Mouse (Mus musculus) B cell, adult 2 months (primary cell): ENCODE data around the gene Ddx25.

Experiments used
- DNase-seq, 2 experiments: peaks; one replicate each; pipeline ENCODE4 v3.0.0; 2022

Ddx25 gene

DNA sequence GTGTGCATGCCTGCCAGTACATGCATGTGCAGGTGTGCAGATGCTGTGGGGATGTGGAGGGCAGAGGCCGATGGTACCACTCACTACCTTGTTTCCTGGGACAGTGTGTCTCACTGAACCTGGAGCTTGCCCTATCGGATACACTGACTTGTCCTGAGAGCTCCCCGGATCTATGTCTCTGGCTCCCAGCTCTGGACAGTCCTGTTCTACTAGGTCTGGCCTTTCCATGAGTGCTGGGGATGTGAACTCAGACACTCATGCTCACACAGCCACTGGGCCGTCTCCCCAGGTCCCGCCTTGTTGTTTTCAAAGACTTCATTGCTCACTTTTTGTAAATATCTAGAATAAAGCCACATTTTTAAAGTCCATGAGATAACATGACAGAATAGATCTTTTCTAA, 17.3 kb downstream of the Ddx25 start:
- DNase-seq, result no peak

DNA sequence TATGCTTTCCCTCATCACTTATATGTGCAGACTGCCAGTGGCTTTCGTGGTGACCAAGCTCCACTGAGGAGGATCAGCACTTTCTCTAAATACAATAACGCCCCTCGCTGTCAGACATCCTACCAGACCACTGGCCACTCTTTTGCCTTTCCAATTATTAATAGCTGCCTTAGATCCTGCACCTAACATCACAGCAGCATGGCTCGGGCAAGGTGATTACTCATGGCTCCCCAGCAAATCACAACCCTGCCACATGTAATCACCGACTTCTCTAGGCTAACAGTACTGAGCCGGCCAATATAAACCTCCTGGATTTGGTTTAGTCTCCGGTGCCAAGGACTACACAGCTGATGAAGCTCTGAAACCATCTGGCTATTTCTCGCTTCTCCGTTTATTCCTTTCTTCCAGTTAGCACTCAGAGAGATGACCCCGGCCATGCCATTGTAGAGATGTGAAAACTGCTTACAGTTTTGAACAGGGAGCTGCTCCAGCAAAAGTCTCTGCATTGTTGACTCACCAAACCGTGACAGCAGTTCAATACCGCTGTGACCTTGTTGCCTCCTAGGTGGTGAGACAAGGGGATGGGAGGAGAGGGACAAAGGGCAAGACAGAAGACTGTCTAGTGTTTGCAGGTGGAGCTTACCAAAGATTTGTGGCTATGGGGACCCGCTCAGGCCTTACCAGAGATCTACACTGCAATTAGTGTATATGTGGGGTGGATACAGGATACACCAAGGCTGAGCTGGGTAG, 19.2 kb downstream of the Ddx25 start:
- no peak for DNase-seq

DNA sequence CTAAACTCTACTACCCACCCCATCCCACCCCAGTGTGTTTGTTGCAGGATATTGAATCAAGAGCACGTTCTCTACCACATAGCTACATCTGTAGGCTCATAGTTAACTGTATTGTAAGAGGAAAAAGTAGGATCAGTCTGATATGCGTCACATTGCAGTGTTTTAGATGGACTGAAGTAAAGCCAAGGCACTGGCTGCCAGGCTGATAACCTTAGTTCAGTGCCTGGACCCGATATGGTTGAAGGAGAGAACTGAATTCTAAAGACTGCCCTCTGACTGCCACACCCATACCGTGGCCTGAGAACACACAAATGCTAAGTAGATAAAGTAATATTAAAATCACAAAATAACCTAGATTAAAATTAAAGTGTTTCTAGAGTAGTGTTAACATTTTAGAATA, 22.5 kb downstream of the Ddx25 start:
- DNase-seq, result no peak

DNA sequence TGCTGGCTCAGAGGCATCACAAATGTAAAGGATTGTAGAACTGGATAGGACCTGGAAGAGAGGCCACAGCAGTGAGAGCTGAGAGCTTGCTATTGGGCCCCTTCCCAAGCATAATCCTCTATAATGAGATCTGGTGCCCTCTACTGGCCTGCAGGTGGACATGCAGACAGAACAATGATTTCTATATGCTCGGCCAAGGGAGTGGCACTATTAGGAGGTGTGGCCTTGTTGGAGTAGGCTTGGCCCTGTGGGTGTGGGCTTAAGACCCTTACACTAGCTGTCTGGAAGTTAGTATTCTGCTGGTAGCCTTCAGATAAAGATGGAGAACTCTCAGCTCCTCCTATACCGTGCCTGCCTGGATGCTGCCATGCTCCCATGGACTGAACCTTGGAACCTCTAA, 23.2 kb downstream of the Ddx25 start:
- DNase-seq, result peak; percentile 68 to 73

DNA sequence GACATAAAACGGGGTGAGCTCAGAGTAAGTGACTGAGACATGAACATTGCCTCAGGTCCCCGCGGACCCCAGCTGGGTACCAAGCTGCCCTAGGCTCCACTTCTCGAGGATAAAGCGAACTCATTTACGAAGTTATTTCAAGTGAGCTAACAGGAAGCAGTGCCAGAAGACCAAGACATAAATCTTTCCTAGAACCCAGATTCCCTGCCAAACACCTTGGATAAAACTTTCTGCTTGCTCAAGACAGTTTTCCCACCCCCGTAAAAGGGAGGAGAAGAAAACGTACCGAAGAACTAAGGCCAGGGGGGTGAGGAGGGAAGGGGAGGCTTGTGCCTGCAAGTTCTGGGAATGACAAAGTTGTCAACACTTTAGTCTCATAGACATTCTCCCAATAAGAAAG, 25.1 kb downstream of the Ddx25 start:
- DNase-seq, result no peak

DNA sequence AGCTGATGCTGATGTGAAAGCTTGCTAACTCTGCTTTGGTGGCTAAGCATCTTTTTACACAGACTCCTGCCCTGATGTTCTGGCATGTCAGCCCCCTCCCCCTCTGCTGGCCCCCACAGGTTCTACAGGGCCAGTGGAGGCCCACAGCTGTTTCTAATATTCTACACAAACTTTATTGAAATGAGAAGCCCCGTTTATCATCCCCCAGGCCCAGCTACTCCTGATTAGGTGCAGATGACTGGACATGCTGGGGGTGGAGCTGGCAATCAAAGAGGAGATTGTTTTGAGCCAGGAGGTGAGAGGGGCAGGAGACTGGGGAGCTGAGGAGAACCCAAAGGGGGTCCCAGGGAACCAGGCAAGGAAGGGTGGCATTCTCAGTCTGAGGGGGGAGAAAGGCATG, 28.5 kb downstream of the Ddx25 start:
- DNase-seq, result no peak

DNA sequence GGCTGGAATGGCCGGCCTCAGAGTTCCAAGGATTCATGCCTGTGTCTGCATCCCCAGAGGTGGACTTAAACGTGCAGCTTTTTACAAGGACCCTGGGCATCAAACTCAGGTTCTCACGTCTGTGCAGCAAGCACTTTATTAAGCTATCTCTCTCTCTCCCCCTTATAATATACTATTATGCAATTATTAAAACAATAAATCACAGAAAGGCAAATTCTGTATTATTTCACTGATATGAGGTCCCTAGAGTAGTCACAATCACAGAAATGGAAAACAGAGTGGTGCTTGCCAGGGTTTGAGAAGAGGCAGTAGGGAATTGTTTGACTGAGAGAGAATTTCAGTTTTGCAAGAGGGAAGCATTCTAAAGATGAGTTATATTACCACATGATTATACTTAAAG, 29.2 kb downstream of the Ddx25 start:
- no peak for DNase-seq

DNA sequence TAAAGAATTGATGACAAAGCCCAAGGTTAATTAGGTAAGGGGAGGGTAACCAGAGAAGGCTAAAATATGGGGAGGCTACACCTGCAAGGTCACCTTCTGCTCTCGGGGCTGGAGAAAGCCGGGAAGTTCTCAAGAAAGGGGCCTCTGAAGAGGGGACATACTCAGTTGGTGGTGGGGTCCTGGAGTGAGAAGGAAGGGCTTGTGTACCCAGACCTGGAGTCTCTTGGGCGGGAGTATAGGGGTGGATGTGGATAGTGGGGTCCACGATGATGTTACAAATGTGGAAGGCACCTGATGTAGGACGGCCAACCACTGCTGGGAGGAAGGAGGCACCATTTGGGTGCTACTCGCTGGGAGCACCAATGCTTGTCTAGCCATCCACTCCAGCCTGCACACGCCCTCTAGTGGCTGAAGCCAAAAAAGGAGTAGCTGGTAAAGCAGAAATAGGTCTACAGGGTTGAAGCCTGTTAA, 34.4 kb downstream of the Ddx25 start:
- peak; percentile 63 to 68 for DNase-seq

DNA sequence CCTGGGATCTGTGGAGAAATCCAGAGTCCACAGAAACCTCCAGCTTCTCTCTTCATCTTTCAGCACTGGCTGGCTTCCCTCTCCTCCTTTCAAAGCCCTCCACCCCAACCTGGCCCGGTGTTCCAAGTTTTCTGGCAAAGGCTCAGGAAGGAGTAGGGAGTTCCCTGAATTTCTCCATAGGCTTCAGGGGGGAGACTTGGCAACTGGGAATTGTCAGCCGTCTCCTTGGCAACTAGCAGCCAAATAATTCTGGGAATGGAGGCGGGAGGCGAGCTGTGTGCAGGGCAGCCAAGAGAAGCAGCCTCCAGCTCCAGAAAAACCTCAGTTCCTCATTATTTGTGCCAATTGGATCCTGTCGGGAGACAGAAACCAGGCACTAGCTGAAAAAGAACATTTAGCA, 34.8 kb downstream of the Ddx25 start:
- no peak for DNase-seq

DNA sequence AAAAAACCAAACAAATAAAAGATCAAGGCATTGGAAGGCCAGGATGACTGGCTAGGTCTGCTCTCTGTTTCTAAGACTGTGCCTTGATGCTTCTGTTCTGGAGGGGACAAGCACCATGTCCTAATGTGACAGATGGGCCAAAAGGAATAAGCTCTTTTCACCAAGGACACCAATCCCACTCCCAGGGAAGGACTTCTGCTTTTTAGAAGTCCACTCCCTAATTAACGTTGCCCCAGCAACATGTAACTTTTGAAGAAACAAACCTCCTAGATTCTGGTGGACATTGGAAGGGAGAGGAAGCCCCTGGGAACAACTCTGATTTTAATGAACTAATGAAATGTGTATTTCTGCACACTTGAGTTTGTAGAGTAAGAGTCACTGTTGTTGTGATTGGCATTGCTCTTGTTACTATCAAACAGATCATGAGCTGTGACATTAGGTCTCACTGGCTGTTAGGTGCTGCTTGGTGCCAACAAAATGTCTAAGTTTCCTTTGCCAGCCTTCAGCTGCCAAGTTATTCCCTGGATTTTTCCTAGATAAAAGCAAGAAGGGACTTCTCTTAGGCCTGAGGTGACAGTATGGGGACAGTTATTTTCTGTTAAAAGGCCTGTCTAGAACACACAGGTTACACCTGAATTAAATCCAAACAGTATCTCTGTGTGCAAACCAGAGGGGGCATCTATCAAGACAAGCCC, 35.4 kb downstream of the Ddx25 start:
- DNase-seq, result no peak

DNA sequence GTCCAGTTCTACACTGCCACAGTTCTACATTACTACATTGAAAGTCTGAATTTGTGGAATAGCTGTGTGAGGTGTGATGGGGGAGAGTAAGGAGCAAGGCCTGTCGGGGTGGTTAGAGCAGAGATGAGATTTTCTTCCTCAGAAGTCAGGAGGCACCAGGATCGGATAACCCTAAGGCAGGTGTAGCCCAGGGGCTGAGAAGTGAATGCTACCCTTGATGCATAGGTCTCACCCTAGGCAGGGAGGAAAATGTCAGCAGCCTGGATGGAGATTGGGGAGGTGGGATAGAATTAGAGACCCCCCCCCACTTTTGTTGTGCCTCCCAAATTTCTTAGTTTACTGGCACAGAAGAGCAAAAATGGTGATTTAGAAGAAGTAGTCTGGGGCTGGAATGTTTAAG, 36.1 kb downstream of the Ddx25 start:
- no peak for DNase-seq

DNA sequence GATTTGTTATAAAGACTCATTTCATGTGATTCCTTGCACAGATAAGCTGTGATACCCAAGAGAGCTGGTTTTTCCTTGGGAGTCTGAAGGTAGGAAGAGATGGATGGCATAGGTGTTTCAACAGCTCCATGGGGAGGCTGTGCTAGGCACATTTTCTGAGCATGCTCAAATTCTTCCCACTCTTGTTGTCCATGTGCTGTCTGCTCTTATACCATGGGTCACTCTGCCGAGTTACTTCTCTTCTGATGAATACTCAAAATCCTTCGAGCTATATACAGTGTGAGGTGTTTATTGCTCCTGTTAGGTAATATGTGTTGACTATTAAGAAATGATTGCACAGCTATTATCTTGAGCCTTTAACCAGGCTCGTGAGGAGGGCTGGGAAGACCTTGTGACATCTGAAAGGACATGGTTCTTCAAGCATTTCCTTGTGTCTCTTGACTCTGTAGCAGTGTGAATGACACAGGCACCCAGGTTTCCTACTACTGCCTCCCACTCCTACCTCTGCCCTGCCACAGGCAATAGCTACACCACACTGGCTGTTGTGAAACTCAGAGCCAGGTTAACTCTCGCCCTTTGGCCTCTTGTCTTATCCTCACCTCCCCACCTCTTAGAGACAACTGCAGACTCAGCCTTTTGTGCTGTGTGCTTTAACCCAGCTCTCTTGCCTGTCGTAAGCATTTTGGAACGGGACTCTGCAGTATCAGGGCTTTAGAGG, 37.5 kb downstream of the Ddx25 start:
- no peak for DNase-seq

DNA sequence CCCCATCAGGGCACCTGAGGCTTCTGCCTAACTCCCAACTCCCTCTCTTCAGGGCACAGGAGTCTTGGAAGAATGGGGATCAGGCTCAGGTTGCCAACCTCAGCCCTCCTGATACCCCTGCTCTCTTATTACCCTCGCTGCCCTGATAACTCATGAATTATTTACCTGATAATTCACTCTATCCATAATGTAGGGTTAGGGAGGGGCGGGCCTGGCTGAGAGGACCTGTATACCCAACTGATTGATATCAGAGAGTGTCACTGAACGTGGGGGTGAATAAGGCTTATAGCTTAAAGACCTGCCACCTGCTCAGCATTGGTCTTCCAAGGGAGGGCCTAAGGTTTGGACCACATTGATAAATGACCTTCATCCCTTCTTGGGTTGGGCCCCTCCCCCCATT, 40.2 kb downstream of the Ddx25 start, which contains the start of gene Gm1113:
Gm1113 (minus strand) TSS at position 101 of the 400 bp plus-strand sequence.
- no peak for DNase-seq

DNA sequence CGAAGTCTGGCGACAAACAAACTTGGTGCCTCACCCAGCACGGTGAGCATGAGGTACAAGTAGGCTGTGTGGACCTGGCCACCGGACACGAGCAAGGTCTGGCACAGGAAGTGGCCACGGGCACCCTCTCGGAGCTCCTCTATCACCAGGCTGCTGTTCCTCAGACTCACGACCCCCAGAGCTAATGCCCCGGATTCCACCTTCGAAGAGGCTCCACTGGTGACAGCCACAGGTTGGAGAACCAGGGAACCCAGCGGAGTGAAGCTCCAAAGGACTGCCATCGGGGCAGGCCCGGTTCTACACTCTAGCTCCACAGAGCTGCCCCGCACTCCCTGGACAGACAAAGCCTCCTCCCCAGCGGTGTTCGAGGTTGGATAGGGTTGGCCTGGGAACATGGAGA, 41.6 kb downstream of the Ddx25 start:
- no peak for DNase-seq

DNA sequence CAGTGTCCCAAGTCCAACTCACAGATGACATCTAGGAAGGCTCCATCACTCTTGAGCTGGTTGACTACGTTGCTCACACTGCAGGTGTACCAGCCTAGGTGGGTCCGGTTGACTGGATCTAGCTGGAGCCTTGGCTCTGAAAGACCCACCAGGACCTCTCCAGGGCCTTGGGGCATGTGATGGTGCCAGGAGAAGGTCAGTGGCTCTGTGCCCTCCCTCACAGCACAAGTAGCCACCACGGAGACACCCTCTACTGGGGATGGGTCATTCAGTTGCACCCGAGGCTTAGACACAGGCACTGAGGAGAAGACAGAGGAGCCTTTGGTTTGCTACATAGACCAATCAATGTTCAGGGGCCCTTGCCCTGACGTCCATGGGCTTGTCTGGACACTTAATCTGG, 42.1 kb downstream of the Ddx25 start:
- DNase-seq, result no peak

DNA sequence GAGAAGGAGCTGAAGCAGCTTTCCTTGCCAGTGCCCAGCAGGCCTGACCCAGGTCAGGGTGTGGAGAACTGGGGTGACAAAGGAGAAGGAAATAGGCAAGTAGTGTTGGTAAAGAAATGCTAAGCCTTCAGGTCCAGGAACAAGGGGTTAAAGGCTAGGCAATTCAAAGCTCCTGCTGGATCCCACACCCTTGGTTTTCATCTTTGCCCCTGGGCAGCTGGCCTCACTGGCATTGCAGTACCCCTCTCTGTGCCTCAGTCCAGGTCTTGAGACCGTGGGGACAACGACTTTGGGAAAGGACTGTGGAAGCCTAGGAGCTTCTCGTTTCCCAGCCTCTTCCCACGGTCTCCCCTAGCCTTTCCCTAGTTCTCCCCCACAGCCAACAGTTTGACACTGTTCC, 44.4 kb downstream of the Ddx25 start:
- DNase-seq, result no peak

DNA sequence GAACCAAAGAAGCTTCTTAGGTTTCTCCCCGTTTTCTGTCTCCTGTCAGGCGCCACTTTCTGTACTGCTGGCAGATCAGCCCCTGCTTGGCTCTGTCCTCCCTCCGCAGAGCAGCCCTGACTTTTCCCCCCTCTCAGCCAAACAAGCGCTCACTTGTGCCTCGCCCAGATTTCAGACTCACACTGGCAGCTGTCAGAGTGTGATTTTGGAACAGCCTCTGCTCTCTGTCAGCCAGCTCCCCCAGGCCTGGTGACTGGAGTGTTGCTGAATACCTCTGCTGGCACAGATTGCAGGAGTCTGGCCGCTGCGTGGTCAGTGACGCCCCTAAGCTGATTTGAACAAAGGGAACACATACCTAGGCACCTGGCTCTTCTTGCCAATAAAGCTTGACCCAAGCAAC, 50.1 kb downstream of the Ddx25 start:
- DNase-seq, result no peak

DNA sequence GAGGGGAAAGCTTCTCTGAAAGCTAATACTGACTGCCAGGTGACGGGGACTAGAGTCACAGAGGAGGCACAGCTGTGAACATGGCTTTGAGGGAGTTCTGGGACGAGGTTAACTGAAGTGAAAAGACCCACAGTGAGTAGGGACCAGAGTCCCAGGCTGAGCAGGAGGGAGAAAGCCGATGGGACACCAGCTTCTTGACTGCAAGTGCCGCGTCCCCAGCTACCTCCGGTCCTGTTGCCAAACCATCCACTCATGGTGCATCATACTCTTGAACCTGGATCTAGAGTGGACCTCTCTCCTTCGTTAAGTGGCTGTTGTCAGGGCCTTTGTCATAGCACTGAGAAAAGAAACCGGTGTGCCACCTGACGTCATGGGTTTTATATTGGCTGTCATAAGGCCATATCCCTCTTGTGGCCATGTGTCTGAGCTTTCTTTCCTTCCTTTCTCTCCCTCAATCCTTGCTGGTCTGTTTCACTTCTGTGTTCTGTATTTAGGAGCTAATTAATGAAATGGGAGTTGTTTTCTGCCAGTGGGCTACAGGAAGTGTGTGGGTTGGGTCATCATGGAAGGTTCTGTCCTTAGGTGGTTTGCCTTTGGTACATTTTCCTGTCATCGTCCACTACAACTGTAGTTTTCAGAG, 55.8 kb downstream of the Ddx25 start:
- no peak for DNase-seq

DNA sequence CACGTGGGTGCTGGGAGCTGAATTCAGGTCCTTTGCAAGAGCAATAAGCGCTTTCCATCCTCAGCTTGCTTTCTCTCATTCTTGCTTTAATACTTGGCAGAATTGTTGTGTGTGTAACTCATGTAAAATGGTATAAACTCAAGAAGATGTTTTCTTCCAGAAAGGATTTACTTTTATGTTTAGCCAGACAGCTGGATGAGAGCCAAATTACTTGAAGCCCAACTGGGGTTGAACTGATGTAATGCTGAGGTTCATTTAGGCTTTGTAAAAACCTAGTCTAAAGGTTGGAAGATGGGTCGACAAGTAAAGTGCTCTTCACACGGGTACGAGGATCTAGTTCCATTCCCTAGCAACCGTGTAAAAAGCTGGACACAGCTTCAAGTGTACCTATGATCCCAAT, 58.4 kb downstream of the Ddx25 start:
- no peak for DNase-seq

DNA sequence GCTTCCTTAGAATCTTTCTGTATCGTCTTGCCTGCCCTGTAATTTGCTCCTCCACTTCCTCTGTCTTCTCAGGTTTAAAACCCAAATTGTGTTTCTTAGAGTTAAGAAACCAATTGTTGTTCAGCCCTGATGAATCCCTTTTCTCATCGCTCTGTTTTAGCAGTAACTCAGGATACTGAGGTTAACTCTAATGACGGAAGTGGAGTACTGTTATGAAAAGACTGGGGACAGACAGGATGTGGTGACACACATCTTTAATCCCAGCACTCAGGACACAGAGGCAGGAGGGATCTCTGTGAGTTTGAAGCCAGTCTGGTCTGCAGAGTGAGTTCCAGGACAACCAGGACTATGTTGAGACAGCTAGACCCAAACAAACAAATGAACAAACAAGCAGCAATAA, 62.9 kb downstream of the Ddx25 start:
- DNase-seq, result peak; percentile 8 to 13

DNA sequence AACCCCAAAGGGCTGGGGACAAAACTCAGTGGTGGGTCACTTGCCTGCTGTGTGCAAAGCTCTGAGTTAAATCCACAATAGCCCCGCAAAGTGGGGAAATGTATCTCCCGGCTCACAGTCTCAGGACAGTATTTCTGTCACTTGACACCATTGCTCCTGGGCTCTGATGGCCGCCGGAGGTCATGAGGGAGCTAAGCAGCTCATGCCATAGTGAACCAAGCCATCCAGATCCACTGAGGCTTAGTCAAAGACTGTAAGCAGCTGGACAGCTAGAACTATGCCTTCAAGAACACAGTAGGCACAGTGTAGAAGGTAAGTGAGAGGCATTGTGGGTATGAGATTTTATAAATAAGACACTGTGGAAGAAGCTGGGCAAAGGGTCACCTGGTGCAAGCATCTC, 63.4 kb downstream of the Ddx25 start:
- DNase-seq, result no peak

DNA sequence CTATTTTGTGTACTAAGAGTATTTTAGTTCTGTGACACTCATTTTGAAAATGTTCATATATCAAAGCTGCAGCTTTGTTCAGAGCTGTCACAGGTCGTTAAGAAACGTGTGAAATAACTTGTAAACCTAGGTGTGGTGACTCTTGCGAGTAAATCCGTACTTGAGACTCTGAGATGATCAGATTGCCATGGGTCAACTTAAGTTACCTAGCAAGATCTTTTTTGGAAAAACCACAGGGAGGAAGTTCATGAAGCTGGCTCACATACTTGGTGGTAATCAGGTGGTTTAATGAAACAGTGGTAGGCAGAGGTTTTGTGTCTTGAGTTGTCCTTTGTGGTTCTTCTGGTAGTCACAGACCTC, 64.6 kb downstream of the Ddx25 start:
- no peak for DNase-seq

DNA sequence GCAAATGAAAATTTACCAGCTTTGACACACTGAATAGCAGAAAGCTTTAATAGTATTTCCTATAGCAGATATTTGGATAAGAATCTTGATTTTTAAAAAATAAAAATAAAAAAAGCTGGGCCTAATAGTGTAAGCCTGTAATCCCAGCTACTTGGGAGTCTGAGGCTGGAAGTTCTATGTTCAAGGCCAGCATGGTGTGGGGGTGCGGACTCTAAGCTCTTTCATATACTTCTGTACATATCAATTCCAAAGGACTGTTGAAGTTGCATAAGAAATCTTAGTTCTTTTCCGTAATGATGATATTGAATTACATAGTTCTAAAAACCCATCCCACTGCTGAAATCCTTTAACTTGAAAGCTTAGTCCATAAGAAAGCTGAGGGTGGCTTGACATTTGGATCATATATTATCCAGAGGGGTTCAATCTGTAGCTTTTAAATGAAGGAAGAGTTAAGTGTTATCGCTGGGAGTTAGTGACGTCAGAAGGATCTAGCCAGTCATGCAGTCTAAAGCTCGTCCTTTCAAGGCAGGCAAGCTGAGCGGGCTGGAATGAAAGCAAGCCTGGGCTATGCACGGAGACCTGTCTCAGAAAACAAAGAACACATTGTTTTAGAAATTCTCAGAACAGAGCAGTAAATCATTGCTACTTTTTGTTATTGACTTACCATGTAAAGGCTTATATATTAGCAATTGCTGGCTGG, 65.1 kb downstream of the Ddx25 start:
- no peak for DNase-seq
